Mouse (Mus musculus) small intestine, adult 2 months (tissue): ENCODE results near the gene Zfp2.

Source experiments
- CTCF ChIP-seq: fragments of 200-500 bp; IDR thresholded peaks from 2 replicates; pipeline ENCODE4 v1.5.1; 2012; ENCODE audit warnings: low read depth, mild to moderate bottlenecking, control low read depth, inconsistent platforms, low read length, moderate library complexity, mixed read lengths; ENCODE audit not compliant: insufficient replicate concordance, insufficient read length; ENCODE audit errors: extremely low read depth
- POLR2A ChIP-seq: fragments of 200-500 bp; IDR thresholded peaks from 2 replicates; pipeline ENCODE4 v1.6.1; 2012; ENCODE audit warnings: low read depth, mild to moderate bottlenecking, control low read depth, inconsistent platforms, low read length, moderate library complexity

- TF ChIP-seq POLR2A, result no peak
- TF ChIP-seq CTCF, result no peak
These were observed 7.8 kb downstream of the Zfp2 start for GRCm38 (mm10) chr11:50908136-50908535.
